Mouse (Mus musculus): ENCODE data around the gene Wdcp.
"Not testable (repeated sequence)": the region's sequence is repeated elsewhere in the genome, so short reads cannot be mapped to it uniquely, and the experiment has no call there.

The Wdcp gene

DNA sequence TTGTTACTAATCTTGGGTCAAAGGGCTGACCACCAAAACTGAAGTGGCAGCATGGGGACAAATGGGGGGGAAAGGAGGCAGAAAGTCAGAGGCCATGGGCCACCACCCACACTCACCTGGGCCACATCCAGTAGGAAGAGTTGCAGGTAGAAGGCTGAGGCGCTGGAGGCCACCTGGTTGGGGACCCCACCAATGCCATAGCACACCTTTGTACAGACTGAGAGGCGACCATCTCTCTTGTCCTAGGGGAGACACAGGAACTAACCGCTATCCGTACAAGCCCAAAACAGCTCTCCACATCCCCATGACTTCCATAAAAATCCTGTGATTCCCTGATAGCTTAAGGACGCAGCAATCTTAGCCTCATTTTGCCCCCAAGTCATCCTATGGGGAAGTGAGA, 28.2 kb downstream of the Wdcp start:
- no peak for DNase-seq (ENCODE audit: low spot score in 2 of 2)

DNA sequence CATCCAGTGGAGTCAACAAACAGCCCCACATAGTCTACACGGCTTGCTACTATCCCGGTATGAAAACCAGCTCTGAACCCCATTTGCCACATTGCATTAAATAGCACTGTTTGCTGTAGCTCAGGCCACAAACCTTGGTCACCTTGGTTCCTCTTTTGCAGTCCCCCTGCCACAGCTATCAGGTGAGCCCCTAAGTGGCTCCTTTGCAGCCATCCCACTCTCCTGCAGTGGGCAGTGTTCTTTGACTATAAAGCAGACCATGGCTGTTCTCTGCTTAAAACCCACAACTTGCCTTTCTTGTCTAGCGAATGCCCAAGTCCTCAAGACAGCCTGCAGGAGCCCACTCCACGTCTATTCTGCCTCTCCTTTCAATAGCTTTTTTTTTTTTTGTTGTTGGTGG, 29.2 kb downstream of the Wdcp start:
- DNase-seq (ENCODE audit: low spot score in 2 of 2): no peak

DNA sequence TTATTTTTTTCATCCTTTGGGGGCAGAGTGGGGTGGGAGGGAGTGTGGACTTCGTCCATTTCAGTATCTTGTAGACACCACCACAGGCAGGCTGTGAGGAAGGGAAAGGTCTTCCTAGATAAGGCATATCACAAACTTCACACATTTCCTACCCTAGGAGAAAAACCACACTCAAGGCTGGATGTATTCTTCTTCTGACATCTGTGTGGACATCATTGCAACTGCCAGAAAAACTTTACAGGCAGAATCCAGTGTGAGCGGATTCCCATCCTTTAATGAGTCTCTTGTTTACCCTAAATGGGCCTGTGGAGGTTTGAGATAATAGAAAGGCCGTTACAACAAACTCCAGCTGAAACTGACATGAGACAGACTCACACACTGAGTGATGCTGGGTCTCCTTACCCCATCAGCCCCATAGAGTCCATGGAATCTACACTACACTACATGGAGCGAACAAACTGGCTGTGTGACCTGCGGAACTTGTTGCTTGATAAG, 29.9 kb downstream of the Wdcp start:
- DNase-seq (ENCODE audit: low spot score in 2 of 2): no peak

DNA sequence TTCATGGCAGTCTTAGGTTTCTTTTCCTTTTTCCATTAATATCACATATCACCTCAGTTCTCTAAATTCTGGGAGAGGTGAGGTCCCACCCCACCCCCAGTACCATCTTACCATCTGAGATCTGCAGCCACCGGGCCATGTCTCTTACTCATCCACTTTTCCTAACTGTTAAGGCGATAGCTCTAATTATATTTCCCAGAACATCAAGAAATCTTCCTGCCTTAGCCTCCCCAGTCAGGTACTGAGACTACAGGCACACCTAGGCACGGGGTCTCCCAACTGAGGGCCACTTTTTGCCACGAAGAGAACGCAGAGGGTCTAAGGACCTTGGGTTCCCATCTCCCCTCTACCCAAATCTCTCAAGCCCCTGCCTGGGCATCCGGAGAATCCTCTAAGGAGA, 30.4 kb downstream of the Wdcp start:
- DNase-seq (ENCODE audit: low spot score in 2 of 2): no peak

DNA sequence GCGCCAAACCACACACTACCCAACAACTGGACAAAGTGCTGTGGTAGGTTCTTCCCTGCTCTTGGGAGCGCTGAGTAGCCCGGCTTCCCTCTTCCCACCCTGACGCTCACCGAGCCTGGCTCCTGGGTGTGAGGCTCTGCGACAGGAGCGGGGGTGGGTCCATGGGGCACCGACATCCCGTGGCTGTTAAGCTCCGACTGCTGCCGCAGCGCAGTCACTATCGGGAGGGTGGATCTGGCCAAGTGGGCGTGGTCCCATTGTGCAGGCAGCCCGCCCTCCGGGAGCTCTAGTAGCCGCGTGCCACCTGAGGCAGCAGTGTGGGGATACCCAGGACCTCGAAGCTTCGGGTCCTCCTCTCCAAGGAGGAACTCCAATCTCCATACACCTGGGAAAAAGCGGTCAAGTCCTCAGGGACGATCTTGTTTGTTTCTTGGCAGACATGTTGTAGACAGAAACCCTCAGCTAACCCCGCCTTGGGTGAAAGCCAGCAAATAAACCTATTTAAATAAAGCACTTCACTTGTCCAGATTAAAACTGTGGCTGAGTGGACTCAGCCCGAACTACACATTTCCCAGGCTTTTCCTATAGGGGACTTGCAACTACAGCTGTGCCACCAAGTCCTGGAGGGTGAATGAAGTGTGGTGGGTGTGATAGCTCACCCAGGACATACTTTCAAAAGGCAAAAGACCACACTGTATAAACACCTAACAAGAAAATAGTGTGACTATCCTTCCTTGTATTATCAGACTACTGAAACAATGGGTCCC, 31.2 kb downstream of the Wdcp start, which contains the start of gene Mfsd2b:
TSS of gene Mfsd2b (minus strand) at position 199 of the 767 bp plus-strand sequence.
- DNase-seq (ENCODE audit: low spot score in 2 of 2): peak; percentile 54 to 73

DNA sequence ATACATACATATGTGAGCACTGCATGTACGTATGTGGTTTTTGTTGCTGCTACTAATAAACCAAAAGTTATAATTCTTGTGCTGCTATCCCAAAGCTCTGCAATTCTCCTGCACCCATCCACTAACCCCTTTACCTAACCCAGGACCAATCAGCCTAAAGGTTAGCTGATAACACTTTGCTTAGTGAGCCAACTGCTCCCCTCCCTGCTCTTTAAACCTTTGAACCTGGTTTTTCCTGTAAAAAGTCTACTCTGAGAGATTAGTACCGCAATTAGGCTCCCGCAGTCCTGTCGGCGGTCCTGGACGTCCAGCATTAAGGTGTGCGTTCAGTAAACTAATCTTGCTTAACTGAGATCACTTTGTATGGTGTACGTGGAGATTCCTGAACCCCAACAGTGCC, 32.5 kb downstream of the Wdcp start:
- DNase-seq (ENCODE audit: low spot score in 2 of 2): no peak

DNA sequence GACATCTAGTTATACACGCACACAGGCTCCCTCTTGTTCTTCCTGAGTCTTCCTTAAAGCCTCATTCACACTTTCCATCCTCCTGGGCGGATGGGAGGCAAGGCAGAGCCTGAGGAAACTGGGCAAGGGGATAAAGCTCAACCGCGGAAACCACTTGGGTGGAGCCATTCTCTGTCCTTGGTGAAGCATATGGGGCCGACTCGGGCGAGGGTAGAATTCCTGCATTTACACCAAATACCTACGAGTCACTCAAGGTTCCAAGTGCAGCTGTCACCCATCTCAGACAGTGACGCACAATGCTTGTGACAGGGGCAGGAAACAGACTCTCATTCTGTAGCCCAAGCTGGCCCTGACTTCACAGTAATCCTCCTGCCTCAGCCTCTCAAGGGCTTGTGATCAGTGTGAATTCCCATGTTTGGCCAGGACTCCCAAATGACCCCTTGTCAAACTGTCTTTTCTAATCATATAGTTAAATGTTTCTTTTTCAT, 35.2 kb downstream of the Wdcp start:
- no peak for DNase-seq (ENCODE audit: low spot score in 2 of 2)

DNA sequence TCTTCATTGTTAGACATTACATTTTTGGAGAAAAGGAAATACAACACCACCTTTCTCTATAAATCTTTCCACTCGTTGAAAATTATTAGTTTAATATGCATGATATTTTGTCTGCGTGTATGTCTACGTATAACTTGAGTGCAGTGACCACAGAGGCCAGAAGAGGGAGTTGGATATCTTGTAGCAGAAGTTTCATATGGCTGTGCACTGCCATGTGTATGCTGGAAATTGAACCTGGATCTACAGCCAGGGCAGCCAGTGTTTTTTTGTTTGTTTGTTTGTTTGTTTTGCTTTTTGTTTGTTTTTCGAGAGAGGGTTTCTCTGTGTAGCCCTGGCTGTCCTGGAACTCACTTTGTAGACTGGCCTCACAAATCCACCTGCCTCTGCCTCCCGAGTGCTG, 35.9 kb downstream of the Wdcp start:
- DNase-seq (ENCODE audit: low spot score in 2 of 2): no peak

DNA sequence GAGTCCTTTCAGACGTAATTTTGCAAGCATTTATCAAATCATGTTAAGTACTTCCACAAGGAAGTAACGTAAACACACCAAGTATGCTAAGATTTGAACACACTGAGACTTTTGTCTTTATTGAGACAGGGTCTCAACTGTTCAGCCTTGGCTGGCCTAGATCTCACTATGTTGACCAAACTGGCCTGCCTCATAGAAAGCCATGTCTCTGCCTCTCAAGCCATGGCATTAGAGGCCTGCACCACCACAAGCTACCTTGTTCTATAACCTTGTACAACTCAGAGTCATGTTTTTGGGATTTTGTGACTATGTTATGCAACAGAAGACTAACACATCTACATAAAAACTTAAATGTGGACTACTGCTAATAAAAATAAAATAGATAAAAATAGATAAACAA, 39.0 kb downstream of the Wdcp start:
- no peak for DNase-seq (ENCODE audit: low spot score in 2 of 2)

DNA sequence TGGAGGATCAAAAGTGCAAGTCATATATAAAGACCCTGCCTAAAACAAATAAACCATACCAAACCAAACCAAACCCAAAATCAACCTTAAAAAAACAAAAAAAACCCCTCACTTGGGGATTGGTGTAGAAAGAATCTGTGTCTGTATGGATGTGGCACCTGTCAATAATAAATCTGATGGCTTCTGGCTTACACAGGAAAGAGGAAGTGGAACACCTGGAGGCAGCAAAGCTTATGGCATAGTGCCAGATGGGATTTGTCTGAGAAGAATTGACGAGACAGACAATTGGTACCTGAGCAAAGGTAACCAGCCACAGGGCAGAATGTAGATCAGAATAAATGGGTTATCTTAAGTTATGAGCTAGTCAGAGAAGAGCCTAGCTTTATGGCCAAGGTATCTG, 42.0 kb downstream of the Wdcp start:
- DNase-seq (ENCODE audit: low spot score in 2 of 2): no peak

DNA sequence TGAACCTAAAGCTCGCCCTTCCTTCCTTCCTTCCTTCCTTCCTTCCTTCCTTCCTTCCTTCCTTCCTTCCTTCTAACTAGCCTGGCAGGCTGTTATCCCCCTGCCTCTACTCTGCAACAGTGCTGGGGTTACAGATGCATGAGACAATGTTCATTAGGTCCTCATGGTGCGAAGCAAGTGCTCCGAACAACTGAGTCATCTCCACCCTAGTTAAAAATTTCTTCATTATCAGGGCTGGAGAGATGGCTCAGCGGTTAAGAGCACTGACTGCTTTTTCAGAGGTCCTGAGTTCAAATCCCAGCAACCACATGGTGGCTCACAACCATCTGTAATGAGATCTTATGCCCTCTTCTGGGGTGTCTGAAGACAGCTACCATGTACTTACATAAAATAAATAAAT, 43.5 kb downstream of the Wdcp start:
- DNase-seq (ENCODE audit: low spot score in 2 of 2): not testable (repeated sequence)

DNA sequence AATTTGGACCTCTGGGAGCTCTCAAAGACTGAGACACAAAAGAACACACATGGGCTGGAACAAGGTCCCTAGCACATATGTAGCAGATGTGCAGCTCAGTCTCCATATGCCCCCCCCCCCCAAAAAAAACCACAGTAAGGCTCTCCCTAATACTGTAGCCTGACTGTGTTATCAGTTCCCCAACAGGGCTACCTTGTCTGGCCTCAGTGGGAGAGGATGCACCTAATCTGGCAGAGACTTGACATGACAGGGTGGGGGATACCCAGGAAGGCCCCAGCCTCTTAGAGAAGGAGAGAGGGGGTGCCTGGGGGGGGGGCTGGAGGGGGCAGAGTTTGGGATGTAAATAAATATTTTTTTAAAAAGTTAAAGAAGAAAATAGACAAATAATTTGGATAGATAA, 45.6 kb downstream of the Wdcp start:
- no peak for DNase-seq (ENCODE audit: low spot score in 2 of 2)

DNA sequence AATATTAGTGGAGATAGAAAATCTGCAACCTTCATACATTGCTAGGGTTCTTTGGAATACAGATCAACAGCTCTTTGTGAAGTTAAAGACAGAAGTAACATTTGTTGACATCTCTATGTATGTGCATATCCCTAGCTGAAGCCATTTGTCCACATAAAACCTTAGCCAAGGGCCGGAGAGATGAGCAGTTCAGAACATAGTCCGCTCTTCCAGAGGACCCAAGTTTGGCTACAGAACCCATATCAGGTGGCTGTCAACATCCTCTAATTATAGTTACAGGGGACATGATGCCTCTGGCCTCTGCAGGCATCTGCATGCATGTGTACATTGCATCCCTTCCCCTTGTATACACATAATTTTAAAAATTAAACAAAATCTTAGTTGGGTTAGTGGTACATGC, 46.1 kb downstream of the Wdcp start:
- DNase-seq (ENCODE audit: low spot score in 2 of 2): no peak

DNA sequence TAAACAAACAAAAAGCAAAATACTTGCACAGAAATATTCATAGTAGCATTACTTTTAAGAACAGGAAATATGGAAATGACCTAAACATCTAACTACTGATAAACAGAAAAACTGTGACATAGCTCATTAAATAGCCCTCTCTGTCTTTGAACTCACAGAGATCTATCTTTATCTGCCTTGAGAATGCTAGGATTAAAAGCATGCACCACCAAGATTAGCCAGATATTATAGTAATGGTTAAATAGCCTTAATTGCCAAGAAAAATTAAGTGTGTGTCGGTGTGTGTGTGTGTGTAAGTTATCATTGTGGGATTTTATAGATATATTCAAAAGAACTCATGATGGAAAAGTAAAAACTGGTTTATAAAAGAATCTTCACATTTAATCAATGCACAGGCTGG, 46.8 kb downstream of the Wdcp start:
- DNase-seq (ENCODE audit: low spot score in 2 of 2): no peak

DNA sequence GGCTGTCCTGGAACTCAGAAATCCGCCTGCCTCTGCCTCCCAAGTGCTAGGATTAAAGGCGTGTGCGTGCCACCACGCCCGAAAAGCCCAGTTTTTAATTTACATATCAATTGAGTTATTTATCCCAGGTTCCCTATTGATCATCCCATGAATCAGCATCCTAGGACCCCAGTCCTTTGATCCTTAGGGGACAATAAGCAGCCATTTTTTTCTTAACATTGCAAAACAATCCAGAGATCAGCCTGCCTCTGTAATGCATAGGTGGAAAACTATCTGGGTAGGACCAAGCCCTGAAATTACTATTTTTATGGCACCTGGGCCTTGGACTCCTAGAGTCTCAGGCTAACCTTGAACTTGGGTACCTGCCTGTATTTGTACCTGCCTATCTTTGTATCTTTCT, 54.9 kb downstream of the Wdcp start:
- no peak for DNase-seq (ENCODE audit: low spot score in 2 of 2)

DNA sequence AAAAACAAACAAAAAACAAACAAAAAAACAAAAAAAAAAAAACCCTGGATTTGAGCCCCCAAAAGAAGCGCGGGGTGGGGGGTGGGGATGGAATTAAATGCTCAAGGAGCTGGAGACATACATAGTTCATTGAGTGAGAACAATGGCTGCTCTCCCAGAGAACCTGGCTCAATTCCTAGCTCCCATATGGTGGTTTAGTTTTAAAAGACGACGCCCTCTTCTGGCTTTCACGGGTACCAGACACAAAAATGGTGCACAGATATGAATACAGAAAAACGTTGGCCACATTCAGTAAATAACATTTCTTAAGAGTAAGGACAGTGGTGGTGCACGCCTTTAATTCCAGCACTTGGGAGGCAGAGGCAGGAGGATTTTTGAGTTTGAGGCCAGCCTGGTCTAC, 62.8 kb downstream of the Wdcp start:
- DNase-seq (ENCODE audit: low spot score in 2 of 2): no peak

DNA sequence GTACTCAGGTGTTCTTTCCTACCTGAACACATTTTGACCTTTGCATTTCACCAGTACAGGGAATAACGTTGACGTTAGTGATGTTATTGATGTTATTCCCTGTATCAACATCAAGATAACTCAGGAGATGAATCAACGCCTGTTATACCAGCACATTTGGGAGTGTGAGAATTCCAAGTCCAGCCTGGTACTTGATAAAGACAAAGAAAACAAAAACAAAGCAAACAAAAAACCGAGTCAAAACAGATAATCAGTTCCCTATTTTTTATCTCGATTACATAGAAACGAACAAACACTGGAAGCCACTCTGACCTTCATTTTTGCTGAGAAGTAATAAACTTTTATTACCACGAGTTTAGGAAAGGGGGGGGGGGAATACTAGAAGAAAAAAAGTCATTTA, 63.4 kb downstream of the Wdcp start:
- DNase-seq (ENCODE audit: low spot score in 2 of 2): no peak

DNA sequence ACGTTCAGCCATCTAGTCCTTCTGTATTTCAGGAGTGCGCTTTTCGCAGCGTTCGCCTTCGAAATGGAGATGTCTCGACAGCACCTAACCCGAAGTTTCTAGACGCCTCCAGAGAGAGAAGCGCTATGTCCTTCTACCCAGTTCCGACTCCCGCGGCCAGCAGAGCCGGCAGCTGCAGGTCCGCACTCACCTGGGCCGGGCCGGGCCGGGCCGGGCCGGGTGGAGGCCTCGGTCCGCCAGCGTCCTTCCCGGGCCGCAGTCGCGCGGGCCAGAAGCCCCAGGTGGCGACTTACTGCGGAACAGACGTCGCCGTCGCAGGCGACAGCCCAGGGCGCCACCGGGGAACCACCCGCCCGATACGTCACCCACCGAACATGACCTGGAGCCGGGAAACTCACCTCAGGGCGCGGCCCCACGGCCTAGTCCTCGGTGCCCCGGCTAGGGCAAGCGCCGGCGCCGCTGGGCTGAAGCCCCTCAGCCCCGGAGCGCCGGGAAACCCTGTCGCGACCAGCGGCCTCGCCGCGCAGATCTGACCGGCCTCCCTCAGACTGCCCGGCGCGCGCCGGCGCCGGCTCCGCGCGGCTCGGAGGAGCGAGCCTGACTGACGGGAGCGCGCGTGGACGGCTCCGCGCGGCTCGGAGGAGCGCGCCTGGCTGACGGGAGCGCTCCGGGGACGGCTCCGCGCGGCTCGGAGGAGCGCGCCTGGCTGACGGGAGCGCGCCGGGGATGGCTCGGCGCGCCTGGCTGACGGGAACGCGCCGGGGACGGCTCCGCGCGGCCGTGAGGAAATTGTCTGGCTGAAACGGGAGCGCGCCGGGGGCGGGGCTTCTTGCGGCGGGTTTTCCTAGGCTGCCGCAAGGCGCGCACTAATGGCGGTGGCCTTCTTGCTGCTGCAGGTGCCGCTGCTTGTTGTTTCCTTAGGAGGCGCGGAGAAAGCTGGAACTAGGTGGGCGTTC, 64.1 kb downstream of the Wdcp start, which contains the start of gene Ubxn2a:
TSS of gene Ubxn2a (minus strand) at position 755 of the 956 bp plus-strand sequence.
- DNase-seq (ENCODE audit: low spot score in 2 of 2): peak; percentile 91 to 94

DNA sequence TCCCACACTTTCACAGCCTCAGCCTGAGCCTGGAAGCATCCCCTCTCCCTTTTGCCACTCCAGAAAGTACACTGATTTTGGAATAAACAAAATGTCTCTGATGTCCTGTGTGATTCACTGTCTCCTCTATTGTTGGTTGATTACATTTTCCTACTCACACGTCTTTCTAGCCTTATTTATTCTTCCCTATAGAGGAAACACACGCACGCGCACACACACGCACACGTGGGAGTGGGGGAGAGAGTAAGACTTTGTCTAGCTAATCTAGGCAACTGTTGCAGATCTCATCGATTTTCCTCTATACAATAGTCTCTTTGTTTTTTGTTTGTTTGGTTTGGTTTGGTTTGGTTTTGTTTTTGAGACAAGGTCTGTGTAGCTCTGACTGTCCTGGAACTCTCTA, 65.3 kb downstream of the Wdcp start:
- no peak for DNase-seq (ENCODE audit: low spot score in 2 of 2)

Data from urinary bladder, postnatal 4 days (tissue).